Mouse (Mus musculus): ENCODE measurements around the gene Gm10644.

DNA sequence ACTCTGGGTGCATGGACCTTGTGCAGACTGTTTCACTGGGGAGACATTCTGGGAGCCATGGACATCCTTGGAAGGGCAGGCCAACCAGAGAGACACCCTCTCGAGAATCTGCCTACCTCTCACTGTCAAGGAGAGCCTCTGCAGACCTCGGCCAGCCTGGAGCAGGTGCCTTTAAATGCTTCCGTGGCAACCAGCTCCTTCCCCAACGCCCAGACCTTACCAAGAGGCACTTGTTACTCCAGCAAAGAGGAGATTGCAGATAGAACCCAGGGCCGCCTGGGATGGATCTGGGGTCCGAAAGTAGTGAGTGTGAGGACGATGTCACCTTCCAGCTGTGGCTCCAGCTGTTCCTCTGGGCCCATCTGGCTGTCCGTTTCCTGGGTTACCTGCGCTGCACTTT lies 23.2 kb upstream of the Gm10644 start:
- TF ChIP-seq GATA1 (IDR thresholded peaks at IDR 0.05; ENCODE audit: low read length): no peak
- TF ChIP-seq TAL1 (IDR thresholded peaks at IDR 0.05; ENCODE audit: low read length): no peak
